Mouse (Mus musculus) mouse trophoblast stem cell (cell line): Measurements from ENCODE around the gene Tapbp.
"Not testable (repeated sequence)": the region's sequence is repeated elsewhere in the genome, so short reads cannot be mapped to it uniquely, and the experiment has no call there.

ENCODE experiments used
- in situ Hi-C, 2 experiments: fragments of 300-500 bp; cut with MseI, MboI; formaldehyde crosslinking; loops; 2 replicates in 1 of 2; 3 replicates in 1 of 2; pipeline ENCODE4 v1.15.1; 2025

Gene Tapbp

DNA sequence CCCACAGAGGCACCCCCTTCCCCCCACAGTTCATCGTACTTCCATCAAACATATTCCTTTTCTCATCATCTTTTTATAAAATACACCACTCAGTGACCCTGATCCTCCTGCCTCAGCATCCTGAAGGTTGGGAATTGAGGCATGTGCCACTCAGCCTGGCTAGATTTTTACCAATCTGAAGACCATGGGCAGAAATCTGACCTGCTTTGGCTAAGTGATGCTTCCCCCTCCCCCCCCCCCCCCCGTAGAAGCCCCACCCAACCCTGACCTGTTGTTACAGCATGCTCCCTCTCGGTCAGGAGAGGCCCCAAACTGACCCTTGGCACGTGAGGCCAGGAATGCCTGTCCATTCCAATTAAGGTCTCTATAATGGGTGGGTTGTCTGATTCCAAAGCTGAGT lies 10.9 kb upstream of the Tapbp start, which contains the start of gene Platr17:
Gene Platr17 (plus strand): TSS at position 301 of the 400 bp plus-strand sequence.
- in situ Hi-C loops: not testable (repeated sequence)

DNA sequence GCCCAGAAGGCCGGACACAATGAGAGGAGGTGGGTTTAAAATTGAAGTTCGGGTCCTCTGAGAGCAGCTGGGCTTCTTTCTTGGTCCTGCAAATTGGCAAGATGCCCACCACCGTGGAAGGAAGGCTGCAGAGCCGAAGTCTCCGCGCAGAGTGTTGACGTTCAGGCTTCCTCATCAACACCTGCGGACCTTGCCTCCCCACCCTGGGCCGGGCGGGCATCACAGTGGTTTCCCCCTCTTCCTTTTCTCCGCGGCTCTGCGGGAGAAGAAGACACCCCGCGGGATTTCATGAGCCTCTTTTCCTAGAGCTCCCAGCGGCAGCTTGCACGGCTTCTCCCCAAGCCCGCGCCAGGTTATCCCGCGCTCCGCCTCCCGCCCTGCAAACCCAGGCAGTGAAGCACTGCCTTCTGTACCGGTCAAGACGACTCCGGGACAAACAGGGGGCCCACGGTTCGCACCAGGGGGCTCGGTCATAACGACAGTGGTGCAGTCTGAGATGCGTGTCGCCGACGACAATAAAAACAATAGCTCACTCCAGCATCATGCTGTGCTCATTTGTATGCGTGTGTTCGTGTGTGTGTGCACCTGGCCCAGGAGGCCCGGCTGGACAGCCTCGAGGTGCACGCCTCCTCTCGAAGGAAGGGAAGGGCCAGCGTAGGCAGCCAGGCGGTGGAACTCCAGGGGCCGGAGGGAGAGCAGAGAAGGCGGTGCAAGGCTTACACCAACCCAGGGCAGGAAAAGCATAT lies 7.2 kb upstream of the Tapbp start:
- in situ Hi-C loops: no loop called here

DNA sequence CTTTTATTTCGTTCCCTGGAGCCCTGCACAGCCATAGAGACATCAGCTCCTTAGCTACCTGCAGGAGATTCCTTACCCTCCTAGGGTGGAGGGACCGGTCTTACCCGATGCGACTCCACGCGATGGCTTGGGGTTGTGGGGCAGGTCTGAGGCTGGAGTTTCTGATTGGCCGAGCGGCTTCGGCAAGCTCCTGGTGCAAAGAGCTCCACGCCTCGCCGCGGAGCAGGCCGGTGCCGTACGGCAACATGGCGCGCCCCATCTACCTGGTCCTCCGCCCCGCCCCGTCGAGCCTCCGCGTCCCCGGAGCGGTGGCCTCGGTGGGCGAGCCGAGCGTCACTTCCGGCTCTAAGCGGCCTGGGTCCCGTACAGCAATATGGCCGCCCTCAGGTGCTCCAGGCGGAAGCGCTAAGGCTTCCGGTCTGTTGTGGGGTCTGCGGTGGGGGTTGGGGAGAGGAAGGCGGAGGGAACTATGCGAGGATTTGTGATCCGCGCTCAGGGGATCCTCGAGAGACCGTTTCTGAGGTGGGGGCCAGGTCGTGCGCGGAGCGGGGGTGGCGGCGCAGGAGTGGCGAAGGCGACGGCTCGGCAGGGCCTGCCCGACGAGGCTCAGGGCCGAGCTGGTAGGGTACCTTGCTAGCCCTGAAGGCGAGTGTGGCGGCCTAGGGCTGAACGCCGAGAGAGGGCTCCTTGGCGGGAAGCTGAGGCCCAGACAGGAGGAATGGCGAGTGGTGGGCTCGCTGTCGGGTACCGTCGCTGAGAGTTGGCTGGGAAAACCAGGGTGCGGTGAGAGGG lies 6.4 kb upstream of the Tapbp start, which contains the start of gene Daxx:
Gene Daxx (plus strand): TSS at position 338 of the 792 bp plus-strand sequence.
- in situ Hi-C loops: no loop called here

DNA sequence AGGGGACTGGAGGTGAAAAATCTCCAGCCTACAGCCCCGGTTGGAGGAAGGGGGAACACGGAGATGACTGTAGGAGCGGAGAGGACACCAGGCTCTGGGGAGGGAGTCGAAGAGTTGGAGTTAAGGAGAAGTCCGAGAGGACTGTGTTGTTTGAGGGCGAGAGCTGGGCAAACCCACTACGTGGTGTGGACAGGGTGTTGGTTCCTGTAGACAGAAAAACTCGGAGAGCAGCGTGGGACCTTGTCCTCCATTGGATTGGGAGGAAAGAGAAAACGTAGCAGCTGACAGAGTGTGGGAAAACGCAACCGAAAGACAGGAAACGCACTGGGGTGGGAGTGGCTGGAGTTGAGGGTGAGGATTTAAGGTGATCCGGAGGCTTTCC lies 5.8 kb upstream of the Tapbp start:
- in situ Hi-C loops: no loop called here

DNA sequence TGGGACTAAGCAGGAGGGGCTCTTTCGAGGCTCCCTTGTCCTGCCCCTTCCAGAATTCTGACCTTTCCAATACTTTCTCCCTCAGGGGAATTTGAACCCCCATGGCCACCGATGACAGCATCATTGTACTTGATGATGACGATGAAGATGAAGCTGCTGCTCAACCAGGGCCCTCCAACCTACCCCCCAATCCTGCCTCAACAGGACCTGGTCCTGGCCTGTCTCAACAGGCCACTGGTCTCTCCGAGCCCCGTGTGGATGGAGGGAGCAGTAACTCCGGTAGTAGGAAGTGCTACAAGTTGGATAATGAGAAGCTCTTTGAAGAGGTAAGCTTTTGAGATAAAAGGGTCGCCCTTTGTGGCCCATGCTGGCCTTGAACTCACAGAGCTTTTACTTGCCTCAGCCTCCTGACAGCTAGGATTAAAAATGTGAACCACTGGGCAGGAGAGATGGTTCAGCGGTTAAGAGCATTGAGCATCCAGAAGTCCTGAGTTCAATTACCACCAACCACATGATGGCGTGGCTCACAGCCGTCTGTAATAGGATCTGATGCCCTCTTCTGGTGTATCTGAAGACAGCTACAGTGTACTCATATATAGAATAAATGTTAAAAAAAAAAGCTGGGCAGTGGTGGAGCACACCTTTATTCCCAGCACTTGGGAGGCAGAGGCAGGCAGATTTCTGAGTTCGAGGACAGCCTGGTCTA lies 5.2 kb upstream of the Tapbp start:
- in situ Hi-C loops: no loop called here

DNA sequence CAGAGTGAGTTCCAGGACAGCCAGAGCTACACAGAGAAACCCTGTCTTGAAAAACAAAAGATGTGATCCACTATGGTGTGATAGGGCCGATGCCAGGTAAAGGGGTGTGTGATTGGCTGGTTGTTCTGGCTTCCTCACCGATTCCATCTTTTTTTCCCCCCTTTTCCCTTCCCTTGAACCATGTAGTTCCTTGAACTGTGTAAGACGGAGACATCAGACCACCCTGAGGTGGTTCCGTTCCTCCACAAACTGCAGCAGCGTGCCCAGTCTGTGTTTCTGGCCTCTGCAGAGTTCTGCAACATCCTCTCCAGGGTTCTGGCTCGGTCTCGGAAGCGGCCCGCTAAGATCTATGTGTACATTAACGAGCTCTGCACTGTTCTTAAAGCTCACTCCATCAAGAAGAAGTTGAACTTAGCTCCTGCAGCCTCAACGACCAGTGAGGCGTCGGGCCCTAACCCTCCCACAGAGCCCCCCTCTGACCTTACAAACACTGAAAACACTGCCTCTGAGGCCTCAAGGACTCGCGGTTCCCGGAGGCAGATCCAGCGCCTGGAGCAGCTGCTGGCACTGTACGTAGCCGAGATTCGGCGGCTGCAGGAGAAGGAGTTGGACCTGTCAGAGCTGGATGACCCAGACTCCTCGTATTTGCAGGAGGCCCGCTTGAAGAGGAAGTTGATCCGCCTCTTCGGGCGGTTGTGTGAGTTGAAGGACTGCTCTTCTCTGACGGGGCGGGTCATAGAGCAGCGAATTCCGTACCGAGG lies 4.5 kb upstream of the Tapbp start:
- in situ Hi-C loops: no loop called here

DNA sequence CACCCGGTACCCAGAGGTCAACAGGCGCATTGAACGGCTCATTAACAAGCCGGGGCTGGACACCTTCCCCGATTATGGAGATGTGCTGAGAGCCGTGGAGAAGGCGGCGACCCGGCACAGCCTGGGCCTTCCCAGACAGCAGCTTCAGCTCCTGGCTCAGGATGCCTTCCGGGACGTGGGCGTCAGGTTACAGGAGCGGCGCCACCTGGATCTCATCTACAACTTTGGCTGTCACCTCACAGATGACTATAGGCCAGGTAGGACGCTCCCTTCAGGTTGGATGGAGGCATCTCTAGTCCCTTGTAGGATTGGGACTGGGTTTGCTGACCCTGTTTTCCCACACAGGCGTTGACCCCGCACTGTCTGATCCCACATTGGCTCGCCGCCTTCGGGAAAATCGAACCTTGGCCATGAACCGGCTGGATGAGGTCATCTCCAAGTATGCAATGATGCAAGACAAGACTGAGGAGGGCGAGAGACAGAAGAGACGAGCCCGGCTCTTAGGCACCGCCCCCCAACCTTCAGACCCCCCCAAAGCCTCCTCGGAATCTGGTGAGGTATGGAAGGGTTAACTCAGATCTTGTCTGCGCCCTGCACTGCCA lies 3.8 kb upstream of the Tapbp start:
- in situ Hi-C loops: no loop called here

GRCm38 (mm10) chr17:33913264-33913663 lies 2.4 kb upstream of the Tapbp start:
- in situ Hi-C loops: no loop called here

DNA sequence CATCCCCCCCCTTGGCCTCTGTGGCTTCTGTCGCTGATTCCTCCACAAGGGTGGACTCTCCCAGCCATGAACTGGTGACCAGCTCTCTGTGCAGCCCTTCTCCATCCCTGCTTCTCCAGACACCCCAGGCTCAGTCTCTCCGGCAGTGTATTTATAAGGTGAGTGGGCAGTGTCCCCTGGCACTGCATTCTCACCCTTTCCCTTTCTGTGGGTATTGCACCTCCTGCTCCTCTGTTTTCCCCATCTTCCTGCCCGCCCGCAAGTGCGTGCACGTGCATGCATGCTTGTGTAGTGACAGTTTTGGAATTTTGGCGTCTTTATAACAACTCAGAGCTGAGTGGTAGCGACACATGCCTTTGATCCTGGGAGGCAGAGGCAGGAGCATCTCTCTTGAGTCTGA lies 1.8 kb upstream of the Tapbp start:
- in situ Hi-C loops: no loop called here

DNA sequence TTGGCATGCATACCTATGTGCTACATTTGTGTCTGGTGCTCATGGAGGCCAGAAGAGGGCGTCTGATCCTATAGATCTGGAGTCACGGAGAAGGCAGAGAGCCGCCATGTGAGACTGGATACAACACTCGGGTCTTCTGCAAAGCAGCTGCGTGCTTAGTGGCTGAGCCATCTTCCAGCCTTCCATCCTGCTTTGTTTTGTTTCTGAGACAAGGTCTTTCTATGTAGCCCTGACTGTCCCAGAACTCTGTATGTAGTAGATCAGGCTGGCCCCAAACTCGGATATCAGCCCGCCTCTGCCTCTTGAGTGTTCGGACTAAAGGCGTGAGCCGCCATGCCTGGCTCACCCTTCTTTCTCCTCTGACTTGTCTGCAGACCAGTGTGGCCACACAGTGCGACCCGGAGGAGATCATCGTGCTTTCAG lies 719 bp upstream of the Tapbp start:
- in situ Hi-C loops: no loop called here

DNA sequence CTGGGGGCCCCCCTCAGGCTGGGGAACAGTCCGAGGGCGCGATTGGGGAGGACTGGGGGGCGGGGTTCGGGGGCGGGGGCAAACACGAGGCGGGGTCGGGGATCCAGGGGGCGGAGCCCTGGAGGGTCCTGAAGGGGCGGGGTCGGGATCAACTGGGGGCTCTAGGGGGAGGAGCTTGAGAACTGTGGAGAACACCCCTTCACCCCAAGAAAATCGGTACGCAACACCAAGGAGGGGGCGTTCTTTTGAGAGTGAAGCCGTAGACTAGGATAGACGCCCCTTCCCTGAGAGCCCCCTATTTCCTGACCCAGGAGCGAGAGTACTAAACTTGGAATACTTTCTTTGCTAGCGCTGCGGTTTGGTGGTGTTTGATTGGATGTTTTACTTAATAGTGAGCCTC lies 595 bp downstream of the Tapbp start:
- in situ Hi-C loops: no loop called here

- in situ Hi-C loops: no loop called here
These were observed 1.4 kb downstream of the Tapbp start for GRCm38 (mm10) chr17:33916847-33917655.

DNA sequence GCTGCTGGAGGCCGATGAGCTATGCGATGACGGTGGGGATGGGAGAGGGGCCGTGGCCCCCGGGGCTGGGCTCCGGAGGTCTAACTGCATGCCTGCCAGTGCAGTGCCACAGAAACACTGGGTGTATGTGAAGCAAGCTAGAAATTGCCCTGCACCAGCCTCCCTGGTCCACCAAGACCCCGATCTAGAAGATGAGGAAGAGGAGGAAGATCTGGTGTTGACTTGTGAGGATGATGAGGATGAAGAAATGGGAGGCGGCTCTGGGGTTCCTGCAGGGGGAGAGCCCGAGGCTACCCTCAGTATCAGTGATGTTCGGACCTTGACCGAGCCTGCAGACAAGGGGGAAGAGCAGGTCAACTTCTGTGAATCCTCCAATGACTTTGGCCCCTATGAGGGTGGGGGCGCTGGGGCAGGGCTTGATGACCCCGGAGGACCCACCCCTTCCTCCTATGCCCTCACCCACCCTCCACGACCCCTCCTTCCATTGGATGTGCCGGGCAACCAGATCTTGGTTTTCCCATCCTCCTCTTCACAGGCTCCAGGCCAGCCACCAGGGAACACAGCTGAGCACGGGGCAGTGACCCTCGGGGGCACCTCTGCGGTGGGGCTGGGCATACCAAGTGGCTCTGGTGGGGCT lies 2.1 kb downstream of the Tapbp start:
- in situ Hi-C loops: no loop called here

GRCm38 (mm10) chr17:33918293-33919203 lies 2.8 kb downstream of the Tapbp start:
- in situ Hi-C loops: no loop called here

DNA sequence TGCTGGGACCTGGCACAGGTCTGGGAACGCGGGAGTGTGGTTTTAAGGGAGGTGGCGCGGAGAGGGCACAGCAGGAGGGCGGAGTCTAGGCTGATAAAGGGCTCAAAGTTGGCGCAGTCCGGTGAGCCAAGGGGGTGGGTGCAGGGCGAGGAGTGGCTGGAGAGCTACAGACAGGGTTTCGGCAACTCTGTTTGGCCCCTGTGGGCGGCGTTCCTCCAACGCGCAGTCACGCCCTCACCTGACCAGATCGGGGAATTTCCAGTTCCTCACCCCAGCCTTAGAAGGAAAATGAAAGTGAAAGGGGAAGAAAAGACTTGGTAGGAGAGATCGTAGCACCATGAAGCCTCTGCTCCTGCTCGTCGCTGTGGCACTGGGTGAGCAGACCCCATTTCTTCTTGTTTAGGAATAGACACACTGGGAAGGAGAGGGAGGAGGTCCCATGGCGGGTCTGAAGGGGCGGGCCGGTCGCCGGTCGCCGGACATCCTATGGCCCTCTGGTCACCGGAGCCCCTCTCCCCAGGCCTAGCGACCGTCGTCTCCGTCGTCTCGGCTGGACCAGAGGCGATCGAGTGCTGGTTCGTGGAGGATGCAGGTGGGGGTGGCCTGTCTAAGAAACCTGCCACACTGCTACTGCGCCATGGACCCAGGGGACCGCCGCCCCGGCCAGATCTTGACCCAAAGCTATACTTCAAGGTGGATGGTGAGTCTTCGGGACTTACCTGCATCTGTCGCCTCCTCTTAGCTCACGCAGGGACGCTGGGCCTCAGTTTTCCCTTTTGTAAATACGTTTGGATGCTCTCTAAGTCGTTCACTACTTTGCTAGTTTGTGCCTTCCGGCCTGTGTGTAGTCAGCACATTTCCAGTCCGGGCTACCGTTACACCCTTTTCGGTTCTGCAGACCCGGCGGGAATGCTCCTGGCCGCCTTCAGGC lies 3.9 kb downstream of the Tapbp start:
- in situ Hi-C loops: no loop called here

GRCm38 (mm10) chr17:33920282-33921097 lies 4.8 kb downstream of the Tapbp start:
- in situ Hi-C loops: no loop called here

DNA sequence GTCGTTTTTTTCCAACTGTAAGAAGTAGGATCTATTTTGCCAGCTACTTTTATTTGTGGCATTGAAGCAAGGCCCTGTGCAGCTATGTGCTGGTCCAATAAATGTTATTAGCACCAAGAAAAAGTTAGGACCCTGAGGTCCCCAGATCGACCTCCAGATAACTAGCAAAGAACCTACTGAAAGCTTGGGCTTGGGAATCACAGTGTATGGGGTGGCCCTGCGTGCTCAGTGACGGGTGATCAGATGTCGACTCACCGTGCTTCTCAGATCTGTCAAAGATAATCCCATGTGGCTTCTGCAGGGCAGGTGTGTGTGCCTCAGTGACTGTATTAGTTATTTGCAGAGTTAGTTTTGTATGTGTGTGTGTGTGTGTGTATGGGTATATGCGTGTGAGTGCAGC lies 5.7 kb downstream of the Tapbp start:
- in situ Hi-C loops: no loop called here
